Mouse (Mus musculus) cerebellum, adult 11-12 months (tissue): ENCODE data around the gene Tmem236.
A peak's percentile ranks its signal among the peaks of the same experiment; 100 is the strongest.

ENCODE experiments used
- DNase-seq: peaks from one replicate; pipeline ENCODE4 v3.0.0; 2022

Tmem236 gene

GRCm38 (mm10) chr2:14174334-14174733 is at the start of gene Tmem236:
Gene Tmem236, plus strand, starts transcription at chr2:14174523.
- DNase-seq = no peak

GRCm38 (mm10) chr2:14126387-14126786 is 47.9 kb upstream of the Tmem236 start:
- no peak for DNase-seq

- no peak for DNase-seq
Observed at GRCm38 (mm10) chr2:14127629-14128028, 46.7 kb upstream of the Tmem236 start.

GRCm38 (mm10) chr2:14130641-14131339 is 43.5 kb upstream of the Tmem236 start:
- DNase-seq = no peak

- DNase-seq = no peak
Observed at GRCm38 (mm10) chr2:14132468-14133326, 41.6 kb upstream of the Tmem236 start.

GRCm38 (mm10) chr2:14136906-14137305 is 37.4 kb upstream of the Tmem236 start:
- no peak for DNase-seq

- DNase-seq = no peak
Observed at GRCm38 (mm10) chr2:14139590-14139989, 34.7 kb upstream of the Tmem236 start.

- no peak for DNase-seq
Observed at GRCm38 (mm10) chr2:14140044-14140443, 34.3 kb upstream of the Tmem236 start.

- no peak for DNase-seq
Observed at GRCm38 (mm10) chr2:14145311-14145710, 29.0 kb upstream of the Tmem236 start.

- DNase-seq = no peak
Observed at GRCm38 (mm10) chr2:14146913-14147312, 27.4 kb upstream of the Tmem236 start.

GRCm38 (mm10) chr2:14150829-14151228 is 23.5 kb upstream of the Tmem236 start:
- DNase-seq = no peak

GRCm38 (mm10) chr2:14151854-14152253 is 22.5 kb upstream of the Tmem236 start:
- DNase-seq = peak; percentile 52

- DNase-seq = no peak
Observed at GRCm38 (mm10) chr2:14159047-14159446, 15.3 kb upstream of the Tmem236 start.

GRCm38 (mm10) chr2:14159756-14160155 is 14.6 kb upstream of the Tmem236 start:
- no peak for DNase-seq

- peak; percentile 10 for DNase-seq
Observed at GRCm38 (mm10) chr2:14164459-14165030, 9.8 kb upstream of the Tmem236 start.

GRCm38 (mm10) chr2:14165066-14165465 is 9.3 kb upstream of the Tmem236 start:
- no peak for DNase-seq

GRCm38 (mm10) chr2:14165618-14166344 is 8.5 kb upstream of the Tmem236 start:
- DNase-seq = no peak

GRCm38 (mm10) chr2:14167721-14168120 is 6.6 kb upstream of the Tmem236 start:
- no peak for DNase-seq

GRCm38 (mm10) chr2:14176460-14177193 is 2.3 kb downstream of the Tmem236 start:
- DNase-seq = no peak

GRCm38 (mm10) chr2:14184375-14184774 is 10.1 kb downstream of the Tmem236 start:
- no peak for DNase-seq

- no peak for DNase-seq
Observed at GRCm38 (mm10) chr2:14190684-14191083, 16.4 kb downstream of the Tmem236 start.

- no peak for DNase-seq
Observed at GRCm38 (mm10) chr2:14191601-14192000, 17.3 kb downstream of the Tmem236 start.
